Mouse (Mus musculus): Measurements from ENCODE around the gene H2al2a. TPM values are rescaled to one million over a fixed set of nuclear protein-coding genes. Genes with fewer than 3 reads are reported as not detected.
"Not testable (repeated sequence)": the region's sequence is repeated elsewhere in the genome, so short reads cannot be mapped to it uniquely, and the experiment has no call there.

The H2al2a gene
- polyA plus RNA-seq, 1 experiment from 2014 or later = not detected

GRCm38 (mm10) chr2:17989562-17989961, 7.2 kb downstream of the H2al2a start:
- H3K4me3 ChIP-seq (ENCODE audit: low read depth, low read length) = no peak overlapping the region
- no peaks in the 10 kb centered on the region for H3K27me3 ChIP-seq (ENCODE audit: control insufficient read depth, insufficient read depth, low read length)
- ATAC-seq (replicated peaks; ENCODE audit: insufficient number of reproducible peaks, low FRiP score, low TSS enrichment) = no peak
- 0 out of 2 replicates have a peak, but pooled peaks cover 3% of the 10 kb centered on the region for H3K9me3 ChIP-seq (replicated peaks; ENCODE audit: control insufficient read depth, low read length)
- no peaks in the 10 kb centered on the region for H3K4me1 ChIP-seq (ENCODE audit: control insufficient read depth, insufficient read depth, low read length)
- H3K9ac ChIP-seq (ENCODE audit: low read depth, low read length) = no peak overlapping the region
- H3K4me2 ChIP-seq = no peak overlapping the region
- H3K27ac ChIP-seq (ENCODE audit: low read depth, low read length) = no peak overlapping the region
- H3K36me3 ChIP-seq (ENCODE audit: control insufficient read depth, insufficient read depth, low read length) = no peaks in the 10 kb centered on the region

- 66% methylated on average over 3 of the region's 3 CpGs for WGBS (ENCODE audit: insufficient replicate concordance)
- Histone ChIP-seq H3K36me3 (ENCODE audit: control insufficient read depth, insufficient read depth, low read length) (no peaks in the 10 kb centered on the region), H3K4me3 (ENCODE audit: low read depth, low read length) (no peak overlapping the region), H3K9ac (ENCODE audit: low read depth, low read length) (no peak overlapping the region), H3K27me3 (ENCODE audit: control insufficient read depth, insufficient read depth, low read length) (no peaks in the 10 kb centered on the region), H3K4me1 (ENCODE audit: control insufficient read depth, insufficient read depth, low read length) (no peaks in the 10 kb centered on the region), H3K4me2 (no peak overlapping the region), H3K9me3 (replicated peaks; ENCODE audit: control insufficient read depth, low read length) (0 out of 2 replicates have a peak, but pooled peaks cover 3% of the 10 kb centered on the region), H3K27ac (ENCODE audit: low read depth, low read length) (no peak overlapping the region)
- ATAC-seq (replicated peaks; ENCODE audit: insufficient number of reproducible peaks, low FRiP score, low TSS enrichment) = no peak
Observed at GRCm38 (mm10) chr2:17989115-17989514, 7.6 kb downstream of the H2al2a start.

GRCm38 (mm10) chr2:17986694-17987093, 10.1 kb downstream of the H2al2a start:
- WGBS (ENCODE audit: insufficient replicate concordance) = 78% methylated on average over 3 of the region's 3 CpGs
- no peak overlapping the region for H3K9ac ChIP-seq (ENCODE audit: low read depth, low read length)
- ATAC-seq (replicated peaks; ENCODE audit: insufficient number of reproducible peaks, low FRiP score, low TSS enrichment) = no peak
- H3K4me1 ChIP-seq (ENCODE audit: control insufficient read depth, insufficient read depth, low read length) = no peaks in the 10 kb centered on the region
- H3K9me3 ChIP-seq (replicated peaks; ENCODE audit: control insufficient read depth, low read length) = 0 out of 2 replicates have a peak, but pooled peaks cover 3% of the 10 kb centered on the region
- no peak overlapping the region for H3K4me2 ChIP-seq
- H3K4me3 ChIP-seq (ENCODE audit: low read depth, low read length) = no peak overlapping the region
- H3K27me3 ChIP-seq (ENCODE audit: control insufficient read depth, insufficient read depth, low read length) = no peaks in the 10 kb centered on the region
- no peak overlapping the region for H3K27ac ChIP-seq (ENCODE audit: low read depth, low read length)
- H3K36me3 ChIP-seq (ENCODE audit: control insufficient read depth, insufficient read depth, low read length) = no peaks in the 10 kb centered on the region

GRCm38 (mm10) chr2:17984774-17985173, 12.0 kb downstream of the H2al2a start:
- no peaks in the 10 kb centered on the region for H3K36me3 ChIP-seq (ENCODE audit: control insufficient read depth, insufficient read depth, low read length)
- no peak for ATAC-seq (replicated peaks; ENCODE audit: insufficient number of reproducible peaks, low FRiP score, low TSS enrichment)
- WGBS (ENCODE audit: insufficient replicate concordance) = 95% methylated on average over 3 of the region's 3 CpGs

GRCm38 (mm10) chr2:17982747-17983146, 14.0 kb downstream of the H2al2a start:
- Histone ChIP-seq H3K27ac (ENCODE audit: low read depth, low read length) (no peak overlapping the region), H3K4me3 (ENCODE audit: low read depth, low read length) (no peak overlapping the region), H3K27me3 (ENCODE audit: control insufficient read depth, insufficient read depth, low read length) (no peaks in the 10 kb centered on the region), H3K9ac (ENCODE audit: low read depth, low read length) (no peak overlapping the region), H3K4me2 (no peak overlapping the region), H3K36me3 (ENCODE audit: control insufficient read depth, insufficient read depth, low read length) (no peaks in the 10 kb centered on the region), H3K4me1 (ENCODE audit: control insufficient read depth, insufficient read depth, low read length) (no peaks in the 10 kb centered on the region), H3K9me3 (replicated peaks; ENCODE audit: control insufficient read depth, low read length) (no peaks in the 10 kb centered on the region)
- no peak for ATAC-seq (replicated peaks; ENCODE audit: insufficient number of reproducible peaks, low FRiP score, low TSS enrichment)
- 77% methylated on average over 1 of the region's 1 CpGs for WGBS (ENCODE audit: insufficient replicate concordance)

More at GRCm38 (mm10) chr2:17984774-17985173, 12.0 kb downstream of the H2al2a start:
- no peaks in the 10 kb centered on the region for H3K9me3 ChIP-seq (replicated peaks; ENCODE audit: control insufficient read depth, low read length)
- no peak overlapping the region for H3K27ac ChIP-seq (ENCODE audit: low read depth, low read length)
- H3K4me2 ChIP-seq = no peak overlapping the region
- no peak overlapping the region for H3K4me3 ChIP-seq (ENCODE audit: low read depth, low read length)
- H3K27me3 ChIP-seq (ENCODE audit: control insufficient read depth, insufficient read depth, low read length) = no peaks in the 10 kb centered on the region
- H3K9ac ChIP-seq (ENCODE audit: low read depth, low read length) = no peak overlapping the region
- no peaks in the 10 kb centered on the region for H3K4me1 ChIP-seq (ENCODE audit: control insufficient read depth, insufficient read depth, low read length)

DNA sequence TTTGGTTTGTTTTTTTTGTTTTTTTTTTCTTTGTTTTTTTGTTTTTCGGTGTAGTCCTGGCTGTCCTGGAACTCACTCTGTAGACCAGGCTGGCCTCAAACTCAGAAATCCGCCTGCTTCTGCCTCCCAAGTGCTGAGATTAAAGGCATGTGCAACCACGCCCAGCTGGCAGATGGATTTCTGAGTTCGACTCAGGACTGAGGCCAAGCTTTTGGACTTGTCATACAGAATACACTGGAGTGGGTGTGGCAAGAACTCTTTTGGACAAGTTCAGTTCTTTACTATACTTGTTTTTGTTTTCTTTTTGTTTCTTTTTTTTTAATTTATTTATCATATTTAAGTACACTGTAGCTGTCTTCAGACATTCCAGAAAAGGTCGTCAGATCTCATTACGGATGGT, 18.1 kb downstream of the H2al2a start:
- no peak overlapping the region for H3K4me2 ChIP-seq
- 0 out of 2 replicates have a peak, but pooled peaks cover 4% of the 10 kb centered on the region for H3K4me1 ChIP-seq (ENCODE audit: control insufficient read depth, insufficient read depth, low read length)
- no peak overlapping the region for H3K27ac ChIP-seq (ENCODE audit: low read depth, low read length)
- no peaks in the 10 kb centered on the region for H3K9me3 ChIP-seq (replicated peaks; ENCODE audit: control insufficient read depth, low read length)
- H3K36me3 ChIP-seq (ENCODE audit: control insufficient read depth, insufficient read depth, low read length) = no peaks in the 10 kb centered on the region
- H3K27me3 ChIP-seq (ENCODE audit: control insufficient read depth, insufficient read depth, low read length) = no peaks in the 10 kb centered on the region
- ATAC-seq (replicated peaks; ENCODE audit: insufficient number of reproducible peaks, low FRiP score, low TSS enrichment) = no peak
- H3K9ac ChIP-seq (ENCODE audit: low read depth, low read length) = no peak overlapping the region
- H3K4me3 ChIP-seq (ENCODE audit: low read depth, low read length) = no peak overlapping the region
- WGBS (ENCODE audit: insufficient replicate concordance) = 89% methylated on average over 6 of the region's 6 CpGs

DNA sequence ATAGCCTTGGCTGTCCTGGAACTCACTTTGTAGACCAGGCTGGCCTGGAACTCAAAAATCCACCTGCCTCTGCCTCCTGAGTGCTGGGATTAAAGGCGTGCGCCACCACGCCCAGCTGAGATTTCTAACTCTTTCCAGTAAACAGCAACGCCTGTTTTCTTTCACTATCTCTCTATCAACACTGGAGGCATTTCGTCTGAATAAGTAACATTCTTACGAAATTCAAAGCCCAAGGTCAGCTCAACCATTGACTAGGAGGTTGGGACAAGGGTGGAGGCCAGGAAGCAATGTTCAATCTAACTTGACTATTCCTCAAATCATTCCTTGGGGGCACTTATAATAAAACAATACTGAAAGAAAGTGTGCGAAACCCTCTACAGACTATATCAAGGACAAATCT, 18.5 kb downstream of the H2al2a start:
- not testable (repeated sequence) for H3K4me1 ChIP-seq (ENCODE audit: control insufficient read depth, insufficient read depth, low read length); ATAC-seq (replicated peaks; ENCODE audit: insufficient number of reproducible peaks, low FRiP score, low TSS enrichment); H3K27ac ChIP-seq (ENCODE audit: low read depth, low read length); H3K27me3 ChIP-seq (ENCODE audit: control insufficient read depth, insufficient read depth, low read length); H3K36me3 ChIP-seq (ENCODE audit: control insufficient read depth, insufficient read depth, low read length); H3K4me3 ChIP-seq (ENCODE audit: low read depth, low read length); H3K9me3 ChIP-seq (replicated peaks; ENCODE audit: control insufficient read depth, low read length); H3K9ac ChIP-seq (ENCODE audit: low read depth, low read length); H3K4me2 ChIP-seq
- WGBS (ENCODE audit: insufficient replicate concordance) = 80% methylated on average over 7 of the region's 7 CpGs

GRCm38 (mm10) chr2:17977645-17978044, 19.1 kb downstream of the H2al2a start:
- not testable (repeated sequence) for H3K9ac ChIP-seq (ENCODE audit: low read depth, low read length); H3K9me3 ChIP-seq (replicated peaks; ENCODE audit: control insufficient read depth, low read length); H3K27me3 ChIP-seq (ENCODE audit: control insufficient read depth, insufficient read depth, low read length); H3K4me2 ChIP-seq; H3K4me1 ChIP-seq (ENCODE audit: control insufficient read depth, insufficient read depth, low read length); ATAC-seq (replicated peaks; ENCODE audit: insufficient number of reproducible peaks, low FRiP score, low TSS enrichment); H3K27ac ChIP-seq (ENCODE audit: low read depth, low read length); H3K36me3 ChIP-seq (ENCODE audit: control insufficient read depth, insufficient read depth, low read length); H3K4me3 ChIP-seq (ENCODE audit: low read depth, low read length)

DNA sequence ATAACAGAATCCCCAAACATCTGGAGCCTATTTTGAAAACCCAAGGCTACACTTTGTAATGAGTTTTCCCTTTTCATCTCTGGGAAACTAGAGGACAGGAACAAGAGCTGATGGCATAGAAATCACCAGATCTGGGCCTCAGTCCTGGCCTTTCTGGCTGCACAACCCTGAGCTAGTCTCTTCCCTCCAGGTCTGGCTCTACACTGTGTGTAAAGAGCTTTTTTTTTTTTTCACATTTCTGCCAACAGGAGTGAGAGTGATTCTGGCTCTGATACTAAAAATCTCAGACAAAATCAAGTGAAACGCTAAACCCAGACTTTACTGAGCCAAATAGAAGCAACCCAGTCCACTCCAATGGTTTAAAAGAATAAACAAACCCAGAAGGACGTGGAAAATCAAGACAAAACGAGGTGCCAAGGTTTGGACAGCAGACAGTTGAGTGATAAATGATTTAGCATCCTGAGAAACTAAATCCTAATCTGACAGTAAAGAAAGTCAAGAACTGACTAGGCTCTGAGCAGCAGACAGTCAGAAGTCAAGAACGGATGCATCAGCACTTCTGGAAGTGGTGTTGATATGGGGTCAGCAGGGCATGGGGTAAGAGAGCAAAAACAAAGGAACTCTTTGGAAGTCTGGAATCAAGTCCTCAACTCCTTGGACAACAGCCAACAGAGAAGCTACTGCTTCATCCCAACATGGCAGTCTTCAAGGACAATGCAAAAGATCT, 21.0 kb downstream of the H2al2a start:
- WGBS (ENCODE audit: insufficient replicate concordance) = 33% methylated on average over 4 of the region's 4 CpGs
- 0 out of 2 replicates have a peak, but pooled peaks cover 4% of the 10 kb centered on the region for H3K4me1 ChIP-seq (ENCODE audit: control insufficient read depth, insufficient read depth, low read length)
- no peak overlapping the region for H3K9ac ChIP-seq (ENCODE audit: low read depth, low read length)
- no peaks in the 10 kb centered on the region for H3K27me3 ChIP-seq (ENCODE audit: control insufficient read depth, insufficient read depth, low read length)
- no peak overlapping the region for H3K4me2 ChIP-seq
- no peaks in the 10 kb centered on the region for H3K9me3 ChIP-seq (replicated peaks; ENCODE audit: control insufficient read depth, low read length)
- no peaks in the 10 kb centered on the region for H3K36me3 ChIP-seq (ENCODE audit: control insufficient read depth, insufficient read depth, low read length)
- no peak overlapping the region for H3K4me3 ChIP-seq (ENCODE audit: low read depth, low read length)
- H3K27ac ChIP-seq (ENCODE audit: low read depth, low read length) = no peak overlapping the region
- no peak for ATAC-seq (replicated peaks; ENCODE audit: insufficient number of reproducible peaks, low FRiP score, low TSS enrichment)

Data from heart, embryonic 11.5 days (tissue).